Mouse (Mus musculus): ENCODE data around the gene Ugcg. TPM values are rescaled to one million over a fixed set of nuclear protein-coding genes. Genes with fewer than 3 reads are reported as not detected.

Ugcg gene
- polyA plus RNA-seq, 1 experiment = 47.0 TPM

- H3K27me3 ChIP-seq (ENCODE audit: control insufficient read depth, insufficient read depth, low read length) = no peaks in the 10 kb centered on the region
- H3K27ac ChIP-seq (ENCODE audit: control insufficient read depth, insufficient read depth, low read length) = no peak overlapping the region
- H3K4me3 ChIP-seq (ENCODE audit: control insufficient read depth, insufficient read depth, low read length) = no peak overlapping the region
- no peak for DNase-seq
- no peaks in the 10 kb centered on the region for H3K36me3 ChIP-seq (ENCODE audit: control insufficient read depth, insufficient read depth, low read length)
- no peak for TF ChIP-seq CTCF (IDR thresholded peaks at IDR 0.05; ENCODE audit: borderline replicate concordance, control insufficient read depth, extremely low read depth, insufficient read depth, low read length, poor library complexity)
- WGBS = 70% methylated on average over 6 of the region's 6 CpGs
- H3K4me1 ChIP-seq (replicated peaks; ENCODE audit: control insufficient read depth, insufficient read depth, low read length) = peaks cover 42% of the 10 kb centered on the region
These were observed 8.0 kb downstream of the Ugcg start for GRCm38 (mm10) chr4:59197078-59197424.

DNA sequence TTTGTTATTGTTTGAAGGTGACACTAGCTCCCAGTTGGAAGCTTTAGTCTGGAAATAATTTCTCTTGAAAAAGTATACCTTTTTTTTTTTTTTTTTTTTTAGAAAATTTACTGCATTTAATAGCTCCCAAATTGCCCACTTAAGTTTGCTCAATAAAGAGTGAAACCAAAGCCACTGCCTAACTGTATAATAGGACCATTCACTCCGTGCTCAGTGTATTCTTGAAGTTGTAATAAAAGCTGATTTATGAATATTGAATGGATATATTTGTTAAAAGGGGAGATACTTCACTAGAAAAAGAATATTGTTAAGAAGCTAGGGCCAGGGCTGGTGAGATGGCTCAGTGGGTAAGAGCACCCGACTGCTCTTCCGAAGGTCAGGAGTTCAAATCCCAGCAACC is 8.4 kb downstream of the Ugcg start:
- 94% methylated on average over 3 of the region's 3 CpGs for WGBS
- H3K36me3 ChIP-seq (ENCODE audit: control insufficient read depth, insufficient read depth, low read length) = no peaks in the 10 kb centered on the region
- no peak overlapping the region for H3K27ac ChIP-seq (ENCODE audit: control insufficient read depth, insufficient read depth, low read length)
- no peaks in the 10 kb centered on the region for H3K27me3 ChIP-seq (ENCODE audit: control insufficient read depth, insufficient read depth, low read length)
- no peak for TF ChIP-seq POLR2A (IDR thresholded peaks at IDR 0.05; ENCODE audit: control insufficient read depth, extremely low read depth, insufficient read depth, low read length, poor library complexity)
- peaks cover 42% of the 10 kb centered on the region for H3K4me1 ChIP-seq (replicated peaks; ENCODE audit: control insufficient read depth, insufficient read depth, low read length)
- no peak overlapping the region for H3K4me3 ChIP-seq (ENCODE audit: control insufficient read depth, insufficient read depth, low read length)
- DNase-seq = no peak

- DNase-seq = peak; percentile 78
- 20% methylated on average over 8 of the region's 8 CpGs for WGBS
- no peak overlapping the region for H3K4me3 ChIP-seq (ENCODE audit: control insufficient read depth, insufficient read depth, low read length)
- no peaks in the 10 kb centered on the region for H3K27me3 ChIP-seq (ENCODE audit: control insufficient read depth, insufficient read depth, low read length)
- H3K36me3 ChIP-seq (ENCODE audit: control insufficient read depth, insufficient read depth, low read length) = no peaks in the 10 kb centered on the region
- TF ChIP-seq POLR2A (IDR thresholded peaks at IDR 0.05; ENCODE audit: control insufficient read depth, extremely low read depth, insufficient read depth, low read length, poor library complexity) (no peak), CTCF (IDR thresholded peaks at IDR 0.05; ENCODE audit: borderline replicate concordance, control insufficient read depth, extremely low read depth, insufficient read depth, low read length, poor library complexity) (no peak)
- peaks cover 42% of the 10 kb centered on the region for H3K4me1 ChIP-seq (replicated peaks; ENCODE audit: control insufficient read depth, insufficient read depth, low read length)
- peak overlapping the region; percentile 61; the same call in 1 of the 2 replicates for H3K27ac ChIP-seq (ENCODE audit: control insufficient read depth, insufficient read depth, low read length)
These were observed 10.3 kb downstream of the Ugcg start for GRCm38 (mm10) chr4:59199341-59199740.

GRCm38 (mm10) chr4:59199805-59200204 is 10.7 kb downstream of the Ugcg start:
- peaks cover 40% of the 10 kb centered on the region for H3K4me1 ChIP-seq (replicated peaks; ENCODE audit: control insufficient read depth, insufficient read depth, low read length)
- WGBS = 82% methylated on average over 8 of the region's 8 CpGs
- DNase-seq = no peak
- H3K27me3 ChIP-seq (ENCODE audit: control insufficient read depth, insufficient read depth, low read length) = no peaks in the 10 kb centered on the region
- H3K27ac ChIP-seq (ENCODE audit: control insufficient read depth, insufficient read depth, low read length) = peak overlapping the region; percentile 61; the same call in 1 of the 2 replicates
- no peak overlapping the region for H3K4me3 ChIP-seq (ENCODE audit: control insufficient read depth, insufficient read depth, low read length)
- TF ChIP-seq POLR2A (IDR thresholded peaks at IDR 0.05; ENCODE audit: control insufficient read depth, extremely low read depth, insufficient read depth, low read length, poor library complexity) = no peak
- no peak for TF ChIP-seq CTCF (IDR thresholded peaks at IDR 0.05; ENCODE audit: borderline replicate concordance, control insufficient read depth, extremely low read depth, insufficient read depth, low read length, poor library complexity)
- H3K36me3 ChIP-seq (ENCODE audit: control insufficient read depth, insufficient read depth, low read length) = no peaks in the 10 kb centered on the region

- H3K4me1 ChIP-seq (replicated peaks; ENCODE audit: control insufficient read depth, insufficient read depth, low read length) = peaks cover 37% of the 10 kb centered on the region
- H3K27ac ChIP-seq (ENCODE audit: control insufficient read depth, insufficient read depth, low read length) = peak overlapping the region; percentile 1; the same call in 1 of the 2 replicates
- no peak for DNase-seq
- H3K27me3 ChIP-seq (ENCODE audit: control insufficient read depth, insufficient read depth, low read length) = no peaks in the 10 kb centered on the region
- H3K4me3 ChIP-seq (ENCODE audit: control insufficient read depth, insufficient read depth, low read length) = no peak overlapping the region
- H3K36me3 ChIP-seq (ENCODE audit: control insufficient read depth, insufficient read depth, low read length) = no peaks in the 10 kb centered on the region
- TF ChIP-seq CTCF (IDR thresholded peaks at IDR 0.05; ENCODE audit: borderline replicate concordance, control insufficient read depth, extremely low read depth, insufficient read depth, low read length, poor library complexity) (no peak), POLR2A (IDR thresholded peaks at IDR 0.05; ENCODE audit: control insufficient read depth, extremely low read depth, insufficient read depth, low read length, poor library complexity) (no peak)
- WGBS = 62% methylated on average over 3 of the region's 3 CpGs
These were observed 11.6 kb downstream of the Ugcg start for GRCm38 (mm10) chr4:59200636-59201035.

DNA sequence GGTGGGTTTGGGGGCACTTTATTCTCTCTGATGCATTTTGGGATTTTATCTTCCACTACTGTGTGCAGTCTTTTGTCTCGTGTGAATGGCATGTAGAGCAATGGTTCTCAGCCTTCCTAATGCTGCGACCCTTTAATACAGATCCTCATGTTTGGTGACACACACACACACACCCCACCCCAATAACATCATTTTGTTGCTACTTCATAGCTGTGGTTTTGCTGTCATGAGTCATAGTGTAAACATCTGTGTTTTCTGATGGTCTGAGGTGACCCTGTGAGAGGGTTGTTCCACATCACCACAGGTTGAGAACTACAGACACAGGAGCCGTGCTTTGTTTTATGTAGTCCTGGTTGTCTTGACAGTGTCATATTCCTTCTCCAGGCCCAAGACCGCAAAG is 15.6 kb downstream of the Ugcg start:
- H3K4me3 ChIP-seq (ENCODE audit: control insufficient read depth, insufficient read depth, low read length) = no peak overlapping the region
- TF ChIP-seq POLR2A (IDR thresholded peaks at IDR 0.05; ENCODE audit: control insufficient read depth, extremely low read depth, insufficient read depth, low read length, poor library complexity) (no peak), CTCF (IDR thresholded peaks at IDR 0.05; ENCODE audit: borderline replicate concordance, control insufficient read depth, extremely low read depth, insufficient read depth, low read length, poor library complexity) (no peak)
- WGBS = 59% methylated on average over 4 of the region's 4 CpGs
- peak overlapping the region; percentile 85; the same call in 1 of the 2 replicates for H3K27ac ChIP-seq (ENCODE audit: control insufficient read depth, insufficient read depth, low read length)
- no peaks in the 10 kb centered on the region for H3K27me3 ChIP-seq (ENCODE audit: control insufficient read depth, insufficient read depth, low read length)
- DNase-seq = no peak
- H3K4me1 ChIP-seq (replicated peaks; ENCODE audit: control insufficient read depth, insufficient read depth, low read length) = peaks cover 28% of the 10 kb centered on the region
- peaks cover 17% of the 10 kb centered on the region for H3K36me3 ChIP-seq (ENCODE audit: control insufficient read depth, insufficient read depth, low read length)

DNA sequence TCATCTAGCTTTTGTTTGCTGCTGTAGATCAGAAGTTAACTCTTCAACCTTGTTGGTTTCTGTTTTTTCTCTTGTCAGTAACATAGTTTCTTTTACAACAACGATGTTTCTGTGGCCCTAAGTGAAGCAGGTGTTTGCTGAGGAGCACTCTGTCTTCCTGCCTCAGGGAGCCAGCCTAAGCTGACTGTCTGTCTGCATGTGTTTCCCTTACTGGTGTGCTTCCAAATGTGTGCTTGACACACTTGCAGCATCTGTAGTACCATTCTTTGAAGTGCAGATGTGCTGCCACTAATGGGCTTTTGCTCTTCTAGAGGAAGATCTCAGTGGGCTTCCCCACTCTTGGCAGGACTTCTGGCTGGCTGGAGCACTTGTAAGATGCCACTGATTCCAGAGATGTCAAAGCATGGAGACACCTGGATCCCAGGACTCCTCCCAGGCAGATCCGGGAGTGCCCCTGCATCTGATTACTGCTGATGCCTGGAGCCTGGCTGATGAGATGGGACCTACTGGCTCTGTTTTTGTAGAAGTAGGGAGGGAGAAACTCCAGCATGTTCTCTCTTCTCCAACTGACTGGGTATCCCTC is 16.8 kb downstream of the Ugcg start:
- H3K36me3 ChIP-seq (ENCODE audit: control insufficient read depth, insufficient read depth, low read length) = peaks cover 25% of the 10 kb centered on the region
- 42% methylated on average over 2 of the region's 2 CpGs for WGBS
- TF ChIP-seq POLR2A (IDR thresholded peaks at IDR 0.05; ENCODE audit: control insufficient read depth, extremely low read depth, insufficient read depth, low read length, poor library complexity) (no peak), CTCF (IDR thresholded peaks at IDR 0.05; ENCODE audit: borderline replicate concordance, control insufficient read depth, extremely low read depth, insufficient read depth, low read length, poor library complexity) (no peak)
- peak overlapping the region; percentile 85 for H3K27ac ChIP-seq (ENCODE audit: control insufficient read depth, insufficient read depth, low read length)
- H3K4me3 ChIP-seq (ENCODE audit: control insufficient read depth, insufficient read depth, low read length) = no peak overlapping the region
- DNase-seq = peak; percentile 66
- peaks cover 21% of the 10 kb centered on the region for H3K4me1 ChIP-seq (replicated peaks; ENCODE audit: control insufficient read depth, insufficient read depth, low read length)
- no peaks in the 10 kb centered on the region for H3K27me3 ChIP-seq (ENCODE audit: control insufficient read depth, insufficient read depth, low read length)

Measured in thymus, adult 2 months (tissue).